Mouse (Mus musculus): ENCODE results near the gene Gm960.

GRCm38 (mm10) chr19:4628819-4629218, 69.6 kb downstream of the Gm960 start:
- TF ChIP-seq MAX (IDR thresholded peaks at IDR 0.05) = no peak
- TF ChIP-seq MYOG (IDR thresholded peaks at IDR 0.05; ENCODE audit: control insufficient read depth, extremely low read depth, insufficient read length) = no peak
- TF ChIP-seq FOSL1 (IDR thresholded peaks at IDR 0.05; ENCODE audit: insufficient read depth, low read length, poor library complexity, severe bottlenecking) = no peak
- TF ChIP-seq CTCF (IDR thresholded peaks at IDR 0.05; ENCODE audit: control insufficient read depth, insufficient read depth, insufficient read length) = peak; percentile 16
- TF ChIP-seq USF1 (IDR thresholded peaks at IDR 0.05; ENCODE audit: low read depth) = no peak
- TF ChIP-seq CEBPB (IDR thresholded peaks at IDR 0.05; ENCODE audit: low read depth) = no peak
- TF ChIP-seq MYOD1 (IDR thresholded peaks at IDR 0.05; ENCODE audit: control insufficient read depth, insufficient read length, low read depth) = no peak
